Mouse (Mus musculus): Measurements from ENCODE around the gene Mettl21e.
A peak's percentile ranks its signal among the peaks of the same experiment; 100 is the strongest.
"Not testable (repeated sequence)": the region's sequence is repeated elsewhere in the genome, so short reads cannot be mapped to it uniquely, and the experiment has no call there.

Gene Mettl21e

GRCm38 (mm10) chr1:44218876-44219275 is at the start of gene Mettl21e:
Gene Mettl21e, minus strand, starts transcription at chr1:44218961.
- no peak for DNase-seq (ENCODE audit: low read depth)

- not testable (repeated sequence) for DNase-seq (ENCODE audit: low read depth)
Observed at GRCm38 (mm10) chr1:44240440-44240839, 21.7 kb upstream of the Mettl21e start.

- no peak for DNase-seq (ENCODE audit: low read depth)
Observed at GRCm38 (mm10) chr1:44239969-44240368, 21.2 kb upstream of the Mettl21e start.

GRCm38 (mm10) chr1:44237305-44237704 is 18.5 kb upstream of the Mettl21e start:
- peak; percentile 8 for DNase-seq (ENCODE audit: low read depth)

GRCm38 (mm10) chr1:44235311-44235710 is 16.6 kb upstream of the Mettl21e start:
- DNase-seq (ENCODE audit: low read depth), result no peak

GRCm38 (mm10) chr1:44234531-44234930 is 15.8 kb upstream of the Mettl21e start:
- DNase-seq (ENCODE audit: low read depth), result not testable (repeated sequence)

- peak; percentile 33 for DNase-seq (ENCODE audit: low read depth)
Observed at GRCm38 (mm10) chr1:44229044-44229443, 10.3 kb upstream of the Mettl21e start.

- no peak for DNase-seq (ENCODE audit: low read depth)
Observed at GRCm38 (mm10) chr1:44217118-44217517, 1.6 kb downstream of the Mettl21e start.

GRCm38 (mm10) chr1:44216352-44217116 is 2.2 kb downstream of the Mettl21e start:
- no peak for DNase-seq (ENCODE audit: low read depth)

GRCm38 (mm10) chr1:44214443-44214842 is 4.3 kb downstream of the Mettl21e start:
- DNase-seq (ENCODE audit: low read depth), result no peak

GRCm38 (mm10) chr1:44202876-44203275 is 15.9 kb downstream of the Mettl21e start:
- DNase-seq (ENCODE audit: low read depth), result no peak

- peak; percentile 21 for DNase-seq (ENCODE audit: low read depth)
Observed at GRCm38 (mm10) chr1:44198273-44199171, 20.2 kb downstream of the Mettl21e start.

GRCm38 (mm10) chr1:44186396-44186795 is 32.4 kb downstream of the Mettl21e start:
- DNase-seq (ENCODE audit: low read depth), result no peak

- no peak for DNase-seq (ENCODE audit: low read depth)
Observed at GRCm38 (mm10) chr1:44178086-44178485, 40.7 kb downstream of the Mettl21e start.

- DNase-seq (ENCODE audit: low read depth), result peak; percentile 31
Observed at GRCm38 (mm10) chr1:44173903-44174302, 44.9 kb downstream of the Mettl21e start.

- no peak for DNase-seq (ENCODE audit: low read depth)
Observed at GRCm38 (mm10) chr1:44172656-44173055, 46.1 kb downstream of the Mettl21e start.

- peak; percentile 9 for DNase-seq (ENCODE audit: low read depth)
Observed at GRCm38 (mm10) chr1:44167859-44168383, 50.8 kb downstream of the Mettl21e start.

GRCm38 (mm10) chr1:44162389-44162788 is 56.4 kb downstream of the Mettl21e start:
- no peak for DNase-seq (ENCODE audit: low read depth)

GRCm38 (mm10) chr1:44161818-44162217 is 56.9 kb downstream of the Mettl21e start:
- no peak for DNase-seq (ENCODE audit: low read depth)

- no peak for DNase-seq (ENCODE audit: low read depth)
Observed at GRCm38 (mm10) chr1:44158317-44158716, 60.4 kb downstream of the Mettl21e start.

GRCm38 (mm10) chr1:44155287-44155686 is 63.5 kb downstream of the Mettl21e start:
- DNase-seq (ENCODE audit: low read depth), result peak; percentile 59
